Mouse (Mus musculus): Measurements from ENCODE around the gene Ifi205. TPM values are rescaled to one million over a fixed set of nuclear protein-coding genes. Genes with fewer than 3 reads are reported as not detected.
"Not testable (repeated sequence)": the region's sequence is repeated elsewhere in the genome, so short reads cannot be mapped to it uniquely, and the experiment has no call there.

Gene Ifi205
- polyA plus RNA-seq, 1 experiment from 2014 or later: not detected

DNA sequence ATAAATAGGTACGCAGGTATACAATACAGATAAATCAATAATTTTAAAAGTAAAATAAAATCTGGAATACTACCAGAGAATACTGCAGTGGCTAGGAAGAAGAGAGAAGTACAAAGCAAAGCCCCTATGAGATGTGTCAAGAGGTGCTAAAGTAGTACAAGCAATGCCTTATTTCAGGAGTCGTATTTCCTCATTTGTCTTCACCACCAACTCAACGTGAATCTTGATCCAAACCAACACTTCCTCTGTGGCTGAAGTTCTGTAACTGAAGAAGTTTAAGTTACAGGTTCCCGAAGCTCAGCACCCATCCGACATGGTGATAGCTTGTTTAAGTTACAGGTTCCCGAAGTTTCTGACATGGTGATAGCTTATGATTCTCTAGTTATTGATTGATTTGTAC lies 16.6 kb upstream of the Ifi205 start:
- not testable (repeated sequence) for H3K27me3 ChIP-seq (ENCODE audit: control insufficient read depth, insufficient read depth, low read length); H3K4me1 ChIP-seq (ENCODE audit: control insufficient read depth, insufficient read depth, low read length); H3K27ac ChIP-seq (ENCODE audit: low read depth, low read length); H3K4me3 ChIP-seq (ENCODE audit: low read depth, low read length); H3K9me3 ChIP-seq (ENCODE audit: control insufficient read depth, low read length); H3K36me3 ChIP-seq (ENCODE audit: control insufficient read depth, insufficient read depth, low read length); ATAC-seq (ENCODE audit: low FRiP score); DNase-seq (ENCODE audit: low spot score, missing footprints); H3K4me2 ChIP-seq; H3K9ac ChIP-seq (ENCODE audit: low read length)
- 85% methylated on average over 6 of the region's 6 CpGs for WGBS

DNA sequence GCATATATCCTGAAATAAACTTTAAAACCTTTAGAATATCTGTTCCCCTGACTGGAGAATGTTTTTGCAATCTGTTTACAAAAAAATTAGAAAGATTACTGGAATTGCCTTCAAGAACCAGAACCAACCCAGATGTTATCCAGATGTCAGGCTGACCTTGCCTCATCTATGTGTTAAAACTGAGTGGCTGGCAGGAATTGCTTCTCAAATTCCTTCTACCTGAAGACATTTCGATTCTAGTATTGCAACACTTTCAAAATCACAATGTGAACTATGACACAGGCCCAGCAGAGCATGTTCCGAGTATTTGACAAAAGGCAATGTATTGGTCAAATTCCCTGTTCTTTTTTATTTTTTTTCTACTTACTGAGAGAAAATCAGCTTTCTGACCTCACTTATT lies 12.8 kb upstream of the Ifi205 start:
- Histone ChIP-seq H3K9ac (ENCODE audit: low read length) (no peak overlapping the region), H3K4me3 (ENCODE audit: low read depth, low read length) (no peak overlapping the region), H3K27ac (ENCODE audit: low read depth, low read length) (no peak overlapping the region), H3K36me3 (ENCODE audit: control insufficient read depth, insufficient read depth, low read length) (no peaks in the 10 kb centered on the region), H3K27me3 (ENCODE audit: control insufficient read depth, insufficient read depth, low read length) (no peaks in the 10 kb centered on the region), H3K9me3 (ENCODE audit: control insufficient read depth, low read length) (no peaks in the 10 kb centered on the region), H3K4me2 (no peak overlapping the region), H3K4me1 (ENCODE audit: control insufficient read depth, insufficient read depth, low read length) (no peaks in the 10 kb centered on the region)
- WGBS: 76% methylated on average over 2 of the region's 2 CpGs
- DNase-seq (ENCODE audit: low spot score, missing footprints) (no peak), ATAC-seq (ENCODE audit: low FRiP score) (no peak)

DNA sequence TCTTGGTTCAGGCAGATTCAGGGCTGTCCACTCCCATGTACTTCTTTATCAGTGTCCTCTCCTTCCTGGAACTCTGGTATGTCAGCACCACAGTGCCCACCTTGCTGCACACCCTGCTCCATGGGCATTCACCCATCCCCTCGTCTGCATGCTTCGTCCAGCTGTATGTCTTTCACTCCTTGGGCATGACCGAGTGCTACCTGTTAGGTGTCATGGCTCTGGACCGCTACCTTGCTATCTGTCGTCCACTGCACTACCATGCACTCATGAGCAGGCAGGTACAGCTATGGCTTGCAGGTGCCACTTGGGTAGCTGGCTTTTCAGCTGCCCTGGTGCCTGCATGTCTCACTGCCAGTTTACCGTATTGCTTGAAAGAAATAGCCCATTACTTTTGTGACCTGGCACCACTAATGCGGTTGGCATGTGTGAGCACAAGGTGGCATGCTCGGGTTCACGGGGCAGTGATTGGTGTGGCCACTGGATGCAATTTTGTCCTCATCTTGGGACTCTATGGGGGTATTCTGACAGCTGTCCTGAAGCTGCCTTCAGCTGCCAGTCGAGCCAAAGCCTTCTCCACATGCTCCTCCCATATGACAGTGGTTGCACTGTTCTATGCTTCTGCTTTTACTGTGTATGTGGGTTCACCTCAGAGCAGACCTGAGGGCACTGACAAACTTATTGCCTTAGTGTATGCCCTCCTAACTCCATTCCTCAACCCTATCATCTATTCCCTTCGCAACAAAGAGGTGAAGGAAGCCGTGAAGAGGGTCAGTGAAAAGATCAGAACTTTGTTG lies 10.7 kb upstream of the Ifi205 start:
- not testable (repeated sequence) for H3K9ac ChIP-seq (ENCODE audit: low read length); H3K36me3 ChIP-seq (ENCODE audit: control insufficient read depth, insufficient read depth, low read length); H3K4me3 ChIP-seq (ENCODE audit: low read depth, low read length); H3K4me1 ChIP-seq (ENCODE audit: control insufficient read depth, insufficient read depth, low read length); H3K4me2 ChIP-seq; DNase-seq (ENCODE audit: low spot score, missing footprints); H3K27ac ChIP-seq (ENCODE audit: low read depth, low read length); H3K27me3 ChIP-seq (ENCODE audit: control insufficient read depth, insufficient read depth, low read length); ATAC-seq (ENCODE audit: low FRiP score); H3K9me3 ChIP-seq (ENCODE audit: control insufficient read depth, low read length)
- 90% methylated on average over 12 of the region's 12 CpGs for WGBS

DNA sequence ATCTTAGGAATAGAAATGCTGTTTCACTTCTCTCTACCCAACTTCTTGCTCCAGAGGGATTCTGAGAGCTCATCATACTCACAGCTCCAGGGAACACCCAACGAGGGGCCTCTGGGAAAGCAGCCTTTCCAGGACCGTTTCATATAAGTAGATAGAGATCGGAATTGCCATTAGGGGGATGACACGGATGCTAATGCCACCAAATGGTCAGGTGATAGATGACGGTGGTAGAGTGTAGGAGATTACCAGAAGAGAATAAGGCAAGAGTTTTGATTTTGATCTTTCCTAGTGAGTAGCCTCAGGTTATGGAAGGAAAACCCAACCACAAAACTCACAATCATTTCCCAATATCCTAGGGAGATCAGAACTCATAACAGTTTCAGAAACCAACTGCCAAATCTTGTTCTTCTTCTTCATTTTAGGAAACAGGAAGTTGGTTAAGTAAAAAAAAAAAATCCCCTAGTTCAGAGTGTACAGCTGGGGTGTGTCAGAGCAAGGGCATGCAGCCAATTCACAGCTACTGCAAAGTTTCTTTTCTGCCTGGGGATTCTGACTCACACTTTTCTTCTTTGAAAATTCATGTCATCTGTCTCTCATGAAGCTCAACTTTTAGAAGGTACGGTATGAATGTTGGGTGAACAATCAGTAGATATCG lies 9.0 kb upstream of the Ifi205 start, which contains the start of gene Olfr433:
Gene Olfr433 (plus strand): TSS at position 183 of the 655 bp plus-strand sequence.
- Histone ChIP-seq H3K4me2 (no peak within 1 kb of the TSS), H3K27ac (ENCODE audit: low read depth, low read length) (no peak within 1 kb of the TSS), H3K27me3 (ENCODE audit: control insufficient read depth, insufficient read depth, low read length) (no peaks in the 10 kb centered on the region), H3K4me3 (ENCODE audit: low read depth, low read length) (no peak within 1 kb of the TSS), H3K9ac (ENCODE audit: low read length) (no peak within 1 kb of the TSS), H3K36me3 (ENCODE audit: control insufficient read depth, insufficient read depth, low read length) (no peaks in the 10 kb centered on the region), H3K4me1 (ENCODE audit: control insufficient read depth, insufficient read depth, low read length) (no peaks in the 10 kb centered on the region), H3K9me3 (ENCODE audit: control insufficient read depth, low read length) (no peaks in the 10 kb centered on the region)
- no peak for ATAC-seq (ENCODE audit: low FRiP score)
- DNase-seq (ENCODE audit: low spot score, missing footprints): no peak
- WGBS: 89% methylated on average over 7 of the region's 7 CpGs

DNA sequence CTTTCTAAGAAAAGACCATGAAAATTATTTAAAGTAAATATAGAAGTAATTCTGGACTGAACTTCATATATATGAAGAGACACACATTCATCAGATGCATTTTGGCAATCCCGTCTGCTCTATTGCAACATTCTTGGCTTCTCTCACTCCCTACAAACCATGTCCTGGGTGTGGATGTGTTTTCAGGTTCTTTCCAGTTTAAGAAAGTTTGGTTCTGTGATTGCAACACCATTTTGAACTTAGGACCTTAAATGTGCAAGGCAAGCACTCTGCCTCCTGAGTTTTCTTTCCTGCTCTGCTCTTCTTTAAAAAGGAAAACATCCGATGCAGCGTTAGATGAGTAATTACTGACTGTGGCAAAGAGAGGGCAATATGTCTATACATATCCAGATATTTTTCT lies 6.9 kb upstream of the Ifi205 start:
- H3K4me3 ChIP-seq (ENCODE audit: low read depth, low read length): no peak overlapping the region
- no peaks in the 10 kb centered on the region for H3K4me1 ChIP-seq (ENCODE audit: control insufficient read depth, insufficient read depth, low read length)
- no peaks in the 10 kb centered on the region for H3K9me3 ChIP-seq (ENCODE audit: control insufficient read depth, low read length)
- ATAC-seq (ENCODE audit: low FRiP score) (no peak), DNase-seq (ENCODE audit: low spot score, missing footprints) (no peak)
- no peak overlapping the region for H3K9ac ChIP-seq (ENCODE audit: low read length)
- no peaks in the 10 kb centered on the region for H3K27me3 ChIP-seq (ENCODE audit: control insufficient read depth, insufficient read depth, low read length)
- no peaks in the 10 kb centered on the region for H3K36me3 ChIP-seq (ENCODE audit: control insufficient read depth, insufficient read depth, low read length)
- H3K27ac ChIP-seq (ENCODE audit: low read depth, low read length): no peak overlapping the region
- H3K4me2 ChIP-seq: no peak overlapping the region
- 91% methylated on average over 3 of the region's 3 CpGs for WGBS

DNA sequence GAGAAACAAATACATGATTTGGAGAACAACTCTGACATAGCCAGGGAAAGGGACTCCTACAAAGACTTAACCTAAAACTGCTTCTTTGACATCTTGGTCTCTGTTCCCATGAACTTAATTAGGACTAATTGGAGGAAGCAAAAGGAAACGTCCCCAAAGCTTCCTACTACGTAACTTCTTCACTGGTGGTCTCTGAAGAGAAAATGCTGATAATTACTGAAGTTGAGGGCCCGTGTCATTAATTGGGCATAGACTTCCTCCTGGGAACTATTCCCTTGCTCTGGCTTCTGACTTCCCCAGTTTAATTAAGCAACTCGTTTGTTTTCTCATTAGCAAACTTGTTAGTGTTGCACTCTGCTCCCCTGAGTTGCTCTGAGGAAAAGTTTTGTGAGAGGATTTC lies 4.2 kb upstream of the Ifi205 start:
- no peak for DNase-seq (ENCODE audit: low spot score, missing footprints)
- Histone ChIP-seq H3K36me3 (ENCODE audit: control insufficient read depth, insufficient read depth, low read length) (no peaks in the 10 kb centered on the region), H3K27ac (ENCODE audit: low read depth, low read length) (no peak overlapping the region), H3K4me3 (ENCODE audit: low read depth, low read length) (no peak overlapping the region), H3K4me2 (no peak overlapping the region), H3K27me3 (ENCODE audit: control insufficient read depth, insufficient read depth, low read length) (no peaks in the 10 kb centered on the region), H3K4me1 (ENCODE audit: control insufficient read depth, insufficient read depth, low read length) (no peaks in the 10 kb centered on the region), H3K9me3 (ENCODE audit: control insufficient read depth, low read length) (no peaks in the 10 kb centered on the region), H3K9ac (ENCODE audit: low read length) (no peak overlapping the region)
- no peak for ATAC-seq (ENCODE audit: low FRiP score)
- 74% methylated on average over 4 of the region's 4 CpGs for WGBS

GRCm38 (mm10) chr1:174007050-174007449 lies 24.6 kb downstream of the Ifi205 start:
- not testable (repeated sequence) for H3K27ac ChIP-seq (ENCODE audit: low read depth, low read length)

DNA sequence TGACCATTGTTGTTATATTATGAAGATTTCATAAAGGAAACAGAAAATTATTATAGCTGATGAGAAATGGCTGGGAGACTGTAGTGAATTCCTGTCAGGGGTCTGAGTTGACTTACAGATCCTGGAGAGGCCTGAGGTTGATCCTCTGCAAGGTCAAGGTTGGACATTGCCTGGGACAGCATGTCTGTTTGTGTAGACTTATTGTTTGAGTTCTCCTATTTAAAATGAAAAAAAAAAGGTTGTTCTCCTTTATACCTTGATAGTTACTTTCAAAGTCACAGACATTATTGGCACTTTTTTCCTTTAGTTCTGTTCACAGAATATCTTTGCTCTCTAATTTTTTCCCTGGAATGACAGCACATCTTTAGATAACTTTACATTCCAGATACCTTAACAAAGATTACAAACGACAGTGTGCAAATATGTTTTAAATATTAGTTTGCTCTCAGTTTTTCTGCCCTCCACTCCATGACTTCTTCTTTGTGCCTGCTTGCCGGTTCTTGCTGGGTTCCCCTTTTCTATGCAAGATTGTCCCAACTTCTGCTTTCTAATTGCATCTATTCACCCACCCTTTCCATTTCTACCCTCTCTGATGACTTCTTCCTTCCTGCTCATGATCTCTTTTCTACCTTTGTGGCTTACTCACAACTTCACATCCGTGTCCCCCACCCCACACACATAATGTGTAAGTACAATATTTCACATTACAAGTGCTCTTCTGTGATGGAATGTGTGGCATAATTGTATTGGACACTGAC lies 27.1 kb downstream of the Ifi205 start:
- not testable (repeated sequence) for H3K9me3 ChIP-seq (ENCODE audit: control insufficient read depth, low read length); ATAC-seq (ENCODE audit: low FRiP score); H3K27ac ChIP-seq (ENCODE audit: low read depth, low read length); H3K4me3 ChIP-seq (ENCODE audit: low read depth, low read length); H3K4me2 ChIP-seq; H3K27me3 ChIP-seq (ENCODE audit: control insufficient read depth, insufficient read depth, low read length); H3K9ac ChIP-seq (ENCODE audit: low read length); H3K36me3 ChIP-seq (ENCODE audit: control insufficient read depth, insufficient read depth, low read length); H3K4me1 ChIP-seq (ENCODE audit: control insufficient read depth, insufficient read depth, low read length)
- DNase-seq (ENCODE audit: low spot score, missing footprints): peak; percentile 8
- 83% methylated on average over 2 of the region's 3 CpGs for WGBS

More at GRCm38 (mm10) chr1:174007050-174007449, 24.6 kb downstream of the Ifi205 start:
- not testable (repeated sequence) for DNase-seq (ENCODE audit: low spot score, missing footprints); H3K9ac ChIP-seq (ENCODE audit: low read length); H3K36me3 ChIP-seq (ENCODE audit: control insufficient read depth, insufficient read depth, low read length); H3K4me2 ChIP-seq; H3K4me3 ChIP-seq (ENCODE audit: low read depth, low read length); H3K4me1 ChIP-seq (ENCODE audit: control insufficient read depth, insufficient read depth, low read length); ATAC-seq (ENCODE audit: low FRiP score); H3K27me3 ChIP-seq (ENCODE audit: control insufficient read depth, insufficient read depth, low read length); H3K9me3 ChIP-seq (ENCODE audit: control insufficient read depth, low read length)

- H3K9ac ChIP-seq (ENCODE audit: low read length): no peak overlapping the region
- H3K4me2 ChIP-seq: no peak overlapping the region
- 87% methylated on average over 4 of the region's 4 CpGs for WGBS
- H3K27ac ChIP-seq (ENCODE audit: low read depth, low read length): no peak overlapping the region
- H3K9me3 ChIP-seq (ENCODE audit: control insufficient read depth, low read length): no peaks in the 10 kb centered on the region
- ATAC-seq (ENCODE audit: low FRiP score) (0 out of 2 replicates have a peak, but pooled peaks have one; percentile 22), DNase-seq (ENCODE audit: low spot score, missing footprints) (no peak)
- H3K4me3 ChIP-seq (ENCODE audit: low read depth, low read length): no peak overlapping the region
- no peaks in the 10 kb centered on the region for H3K36me3 ChIP-seq (ENCODE audit: control insufficient read depth, insufficient read depth, low read length)
- no peaks in the 10 kb centered on the region for H3K27me3 ChIP-seq (ENCODE audit: control insufficient read depth, insufficient read depth, low read length)
- H3K4me1 ChIP-seq (ENCODE audit: control insufficient read depth, insufficient read depth, low read length): no peaks in the 10 kb centered on the region
Observed at GRCm38 (mm10) chr1:173995003-173995402, 36.6 kb downstream of the Ifi205 start.

Data from midbrain, embryonic 11.5 days (tissue).